Mouse (Mus musculus): Measurements from ENCODE around the gene Trim7. TPM values are rescaled to one million over a fixed set of nuclear protein-coding genes. Genes with fewer than 3 reads are reported as not detected.

Gene Trim7
- total and polyA plus RNA-seq, 3 experiments = 0.81 to 1.3 TPM; not detected in 1

DNA sequence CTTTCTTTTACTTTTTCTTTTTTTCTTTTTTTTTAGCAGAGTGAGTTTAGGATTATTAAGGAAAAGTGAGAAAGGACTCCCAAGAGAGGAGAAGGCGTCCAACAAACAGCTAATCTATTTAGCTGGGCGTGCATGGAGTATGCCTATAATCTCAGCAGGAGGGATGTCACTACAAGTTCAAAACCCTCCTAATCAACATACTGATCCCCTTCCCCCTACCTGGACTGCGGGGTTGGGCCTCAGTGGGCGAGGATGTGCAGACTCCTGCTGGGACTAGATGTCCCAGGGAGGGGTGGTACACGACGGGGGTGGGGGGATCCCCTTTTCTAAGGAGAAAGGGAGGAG, 784 bp downstream of the Trim7 start:
- TF ChIP-seq RCOR1 (IDR thresholded peaks at IDR 0.05; ENCODE audit: low read depth, low read length) = 0 out of 2 replicates have a peak, but pooled peaks have one; percentile 35
- TF ChIP-seq MAZ (IDR thresholded peaks at IDR 0.05; ENCODE audit: low read depth, low read length) = peak; percentile 26; the same call in 1 of the 2 replicates
- TF ChIP-seq CHD1 (IDR thresholded peaks at IDR 0.05; ENCODE audit: low read depth, low read length) = 0 out of 2 replicates have a peak, but pooled peaks have one; percentile 40
- TF ChIP-seq SIN3A (IDR thresholded peaks at IDR 0.05; ENCODE audit: low read length) = peak; percentile 49; the same call in 1 of the 2 replicates
- TF ChIP-seq USF2 (IDR thresholded peaks at IDR 0.05; ENCODE audit: borderline replicate concordance in 1 of 2, insufficient read depth in 1 of 2, low read depth in 1 of 2, low read length in 2 of 2) = no peak
- TF ChIP-seq POLR2A (IDR thresholded peaks at IDR 0.05; ENCODE audit: control insufficient read depth in 1 of 2, insufficient read depth in 1 of 2, low read depth in 1 of 2, low read length in 2 of 2, poor library complexity in 1 of 2) = no peak
- peaks cover 0 to 21% of the 10 kb centered on the region in 2 experiments; a peak in 2 of 4 replicates for H3K4me1 ChIP-seq (ENCODE audit: control insufficient read depth in 1 of 2, insufficient read depth in 2 of 2, low read length in 2 of 2)
- peak; percentile 70 for DNase-seq (ENCODE audit: low read depth, low spot score)
- no peak overlapping the region for H3K27ac ChIP-seq (ENCODE audit: control insufficient read depth, low read depth, low read length)
- no peaks in the 10 kb centered on the region; the same call in 1 of the 2 replicates for H3K79me2 ChIP-seq (ENCODE audit: control insufficient read depth, insufficient read depth, low read length, poor library complexity)
- no peaks in the 10 kb centered on the region for H3K9me3 ChIP-seq (replicated peaks; ENCODE audit: insufficient read depth, low read length)
- 0 out of 4 replicates have a peak, but pooled peaks cover 0 to 3% of the 10 kb centered on the region in 2 experiments for H3K36me3 ChIP-seq (ENCODE audit: control insufficient read depth in 1 of 2, insufficient read depth in 2 of 2, low read length in 2 of 2)
- no peaks in the 10 kb centered on the region for H3K27me3 ChIP-seq (ENCODE audit: control insufficient read depth in 1 of 2, insufficient read depth in 2 of 2, low read length in 2 of 2)
- H3K9ac ChIP-seq (ENCODE audit: control insufficient read depth, low read depth, low read length, poor library complexity, severe bottlenecking) = peak overlapping the region; percentile 58
- peak overlapping the region; percentile 50 to 67 for H3K4me3 ChIP-seq (ENCODE audit: control insufficient read depth in 1 of 2, insufficient read depth in 1 of 2, low read depth in 2 of 2, low read length in 2 of 2)

DNA sequence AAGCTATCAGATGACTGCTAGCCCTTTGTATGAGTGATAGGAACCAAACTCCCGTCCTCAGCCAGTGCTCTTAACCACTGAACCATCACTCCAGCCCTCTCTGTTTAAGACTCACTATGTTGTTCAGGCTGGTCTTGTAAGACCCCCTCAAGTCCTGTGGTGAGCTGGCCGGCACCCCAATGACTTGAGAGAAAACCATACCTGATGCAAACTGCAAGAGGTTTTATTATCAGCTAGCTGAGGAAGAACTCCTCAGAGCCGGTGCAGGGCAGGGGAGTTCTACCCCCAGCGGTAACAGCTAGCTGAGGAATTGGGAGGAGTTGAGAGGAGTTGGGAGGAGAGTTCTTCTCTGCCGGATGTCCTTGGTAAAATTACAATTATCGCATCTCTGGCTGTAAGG, 2.0 kb downstream of the Trim7 start:
- Histone ChIP-seq H3K79me2 (ENCODE audit: control insufficient read depth, insufficient read depth, low read length, poor library complexity) (no peaks in the 10 kb centered on the region; the same call in 1 of the 2 replicates), H3K27ac (ENCODE audit: control insufficient read depth, low read depth, low read length) (no peak overlapping the region), H3K36me3 (ENCODE audit: control insufficient read depth in 1 of 2, insufficient read depth in 2 of 2, low read length in 2 of 2) (0 out of 4 replicates have a peak, but pooled peaks cover 0 to 3% of the 10 kb centered on the region in 2 experiments), H3K9ac (ENCODE audit: control insufficient read depth, low read depth, low read length, poor library complexity, severe bottlenecking) (no peak overlapping the region), H3K27me3 (ENCODE audit: control insufficient read depth in 1 of 2, insufficient read depth in 2 of 2, low read length in 2 of 2) (no peaks in the 10 kb centered on the region), H3K4me1 (ENCODE audit: control insufficient read depth in 1 of 2, insufficient read depth in 2 of 2, low read length in 2 of 2) (peaks cover 0 to 14% of the 10 kb centered on the region in 2 experiments; a peak in 2 of 4 replicates), H3K4me3 (ENCODE audit: control insufficient read depth in 1 of 2, insufficient read depth in 1 of 2, low read depth in 2 of 2, low read length in 2 of 2) (no peak overlapping the region), H3K9me3 (replicated peaks; ENCODE audit: insufficient read depth, low read length) (no peaks in the 10 kb centered on the region)
- TF ChIP-seq GATA1 (IDR thresholded peaks at IDR 0.05; ENCODE audit: low read depth, low read length) (no peak), MYC (IDR thresholded peaks at IDR 0.05; ENCODE audit: low read depth, low read length) (no peak), BHLHE40 (IDR thresholded peaks at IDR 0.05; ENCODE audit: borderline replicate concordance, low read depth, low read length) (no peak), MEF2A (IDR thresholded peaks at IDR 0.05; ENCODE audit: extremely low read depth, insufficient replicate concordance, low read depth, low read length, poor library complexity, severe bottlenecking) (no peak), USF1 (IDR thresholded peaks at IDR 0.05; ENCODE audit: low read depth, low read length) (no peak), RAD21 (IDR thresholded peaks at IDR 0.05; ENCODE audit: low read depth, low read length) (no peak), CHD2 (IDR thresholded peaks at IDR 0.05; ENCODE audit: low read length) (no peak), ZKSCAN1 (IDR thresholded peaks at IDR 0.05; ENCODE audit: low read depth, low read length) (no peak), MAZ (IDR thresholded peaks at IDR 0.05; ENCODE audit: low read depth, low read length) (no peak), TBP (IDR thresholded peaks at IDR 0.05; ENCODE audit: low read depth, low read length) (no peak), NRF1 (IDR thresholded peaks at IDR 0.05; ENCODE audit: insufficient read depth, low read depth, low read length, poor library complexity, severe bottlenecking) (no peak), TCF12 (IDR thresholded peaks at IDR 0.05; ENCODE audit: low read depth, low read length) (no peak), E2F4 (IDR thresholded peaks at IDR 0.05; ENCODE audit: borderline replicate concordance, low read depth, low read length) (no peak), MAX (IDR thresholded peaks at IDR 0.05; ENCODE audit: low read length) (no peak), MAFK (IDR thresholded peaks at IDR 0.05; ENCODE audit: borderline replicate concordance, low read depth, low read length) (no peak), SMC3 (IDR thresholded peaks at IDR 0.05; ENCODE audit: low read depth, low read length) (no peak), POLR2AphosphoS2 (IDR thresholded peaks at IDR 0.05; ENCODE audit: low read length) (no peak), ZMIZ1 (IDR thresholded peaks at IDR 0.05; ENCODE audit: low read depth, low read length) (no peak), HCFC1 (IDR thresholded peaks at IDR 0.05; ENCODE audit: low read depth, low read length) (no peak), ZNF384 (IDR thresholded peaks at IDR 0.05; ENCODE audit: low read depth, low read length) (no peak)
- DNase-seq (ENCODE audit: low read depth, low spot score) = no peak
